8 mouse cellular contexts compared by ENCODE assay signal in genomic region chr15:83563857-83564651, GRCm38 (mm10). TPM values are rescaled to one million over a fixed set of nuclear protein-coding genes. Genes with fewer than 3 reads are reported as not detected.
DNase-seq lines count a peak whose midpoint lies in the region; ATAC-seq lines count a peak whose summit lies in the region.

No protein-coding gene starts in this region.

- 0 out of 2 replicates have a peak, but pooled peaks have one; percentile 20 for ATAC-seq in forebrain, embryonic 15.5 days (replicated peaks)
- ATAC-seq in hindbrain, embryonic 16.5 days, result no peak
- ATAC-seq in liver, embryonic 13.5 days (ENCODE audit: low read depth), result peak; percentile 22; the same call in 1 of the 2 replicates

- peak; percentile 62 for DNase-seq in CD4-positive, CD25-positive, alpha-beta regulatory T cell, adult 2 months (ENCODE audit: low read depth, low spot score)
- peak; percentile 76 for DNase-seq in adrenal gland, postnatal 10 days
- peak; percentile 56 for DNase-seq in liver, embryonic 13.5 days
- DNase-seq in neural tube, embryonic 10.5 days (ENCODE audit: extremely low spot score, low spot score), result peak; percentile 67
- DNase-seq in thymus, postnatal 4 days, result peak; percentile 73
- no peak for DNase-seq in layer of hippocampus, postnatal 36 days

- peak overlapping the region; percentile 45 for H3K9ac ChIP-seq in forebrain, embryonic 15.5 days (replicated peaks)
- H3K9ac ChIP-seq in hindbrain, embryonic 16.5 days (ENCODE audit: low read depth, low read length), result peak overlapping the region; percentile 51
- peak overlapping the region; percentile 88 for H3K9ac ChIP-seq in liver, embryonic 13.5 days

- peaks cover 6% of the 10 kb centered on the region; the same call in 1 of the 2 replicates for H3K27me3 ChIP-seq in forebrain, embryonic 15.5 days
- peaks cover 6% of the 10 kb centered on the region; the same call in 1 of the 2 replicates for H3K27me3 ChIP-seq in hindbrain, embryonic 16.5 days (replicated peaks; ENCODE audit: control insufficient read depth, insufficient read depth, low read length)
- H3K27me3 ChIP-seq in liver, embryonic 13.5 days, result no peaks in the 10 kb centered on the region

- H3K4me2 ChIP-seq in forebrain, embryonic 15.5 days (replicated peaks), result peak overlapping the region; percentile 80
- peak overlapping the region; percentile 72 for H3K4me2 ChIP-seq in hindbrain, embryonic 16.5 days (ENCODE audit: low read length)
- H3K4me2 ChIP-seq in liver, embryonic 13.5 days, result peak overlapping the region; percentile 86

- peaks cover 22% of the 10 kb centered on the region for H3K4me1 ChIP-seq in forebrain, embryonic 15.5 days
- H3K4me1 ChIP-seq in hindbrain, embryonic 16.5 days (ENCODE audit: control insufficient read depth, insufficient read depth, low read depth, low read length), result peaks cover 12% of the 10 kb centered on the region
- H3K4me1 ChIP-seq in liver, embryonic 13.5 days (replicated peaks), result peaks cover 78% of the 10 kb centered on the region

- 2% methylated on average over 27 of the region's 27 CpGs for WGBS in forebrain, embryonic 15.5 days
- WGBS in hindbrain, embryonic 16.5 days, result 3% methylated on average over 27 of the region's 27 CpGs
- 1% methylated on average over 27 of the region's 27 CpGs for WGBS in liver, embryonic 13.5 days (ENCODE audit: insufficient replicate concordance)

- peak overlapping the region; percentile 36 for H3K4me3 ChIP-seq in forebrain, embryonic 15.5 days
- H3K4me3 ChIP-seq in hindbrain, embryonic 16.5 days (ENCODE audit: low read length), result peak overlapping the region; percentile 41
- H3K4me3 ChIP-seq in liver, embryonic 13.5 days (replicated peaks), result peak overlapping the region; percentile 77

- no peaks in the 10 kb centered on the region for H3K36me3 ChIP-seq in forebrain, embryonic 15.5 days
- no peaks in the 10 kb centered on the region for H3K36me3 ChIP-seq in hindbrain, embryonic 16.5 days (ENCODE audit: control insufficient read depth, insufficient read depth, low read length)
- H3K36me3 ChIP-seq in liver, embryonic 13.5 days, result no peaks in the 10 kb centered on the region

- H3K9me3 ChIP-seq in forebrain, embryonic 15.5 days, result no peaks in the 10 kb centered on the region
- H3K9me3 ChIP-seq in hindbrain, embryonic 16.5 days (ENCODE audit: control insufficient read depth, low read length), result no peaks in the 10 kb centered on the region
- H3K9me3 ChIP-seq in liver, embryonic 13.5 days (replicated peaks), result no peaks in the 10 kb centered on the region

- H3K27ac ChIP-seq in forebrain, embryonic 15.5 days (replicated peaks), result no peak overlapping the region
- H3K27ac ChIP-seq in hindbrain, embryonic 16.5 days (ENCODE audit: low read depth, low read length), result no peak overlapping the region
- H3K27ac ChIP-seq in liver, embryonic 13.5 days, result peak overlapping the region; percentile 96

RNA-seq across cellular contexts. Expression of gene Mcat, which starts 0.5 kb away (rescaled TPM):
- total RNA-seq in adrenal gland, postnatal 10 days (2021), result 10 to 100 TPM; 43.1 to 49.3 TPM
- 36.0 and 38.8 TPM in 2 replicates for polyA plus RNA-seq in forebrain, embryonic 15.5 days (2015; fragmentation: Nextera tagmentation; extraction: Ambion mirVana)
- 29.4 and 32.7 TPM in 2 replicates for polyA plus RNA-seq in hindbrain, embryonic 16.5 days (2015; fragmentation: Nextera tagmentation; extraction: Ambion mirVana)
- 18.1 and 21.0 TPM in 2 replicates for polyA plus RNA-seq in liver, embryonic 13.5 days (2015; fragmentation: Nextera tagmentation; extraction: Ambion mirVana)
- 10 to 100 TPM; 24.0 to 25.0 TPM for total RNA-seq in layer of hippocampus, postnatal 36 days (2021)

RNA-seq across cellular contexts. Expression of gene Tspo, which starts 0.7 kb away (rescaled TPM):
- total RNA-seq in adrenal gland, postnatal 10 days (2021), result 100 to 1,000 TPM; 298 to 316 TPM
- 10.5 and 11.2 TPM in 2 replicates for polyA plus RNA-seq in forebrain, embryonic 15.5 days (2015; fragmentation: Nextera tagmentation; extraction: Ambion mirVana)
- 11.5 and 12.7 TPM in 2 replicates for polyA plus RNA-seq in hindbrain, embryonic 16.5 days (2015; fragmentation: Nextera tagmentation; extraction: Ambion mirVana)
- 186 and 227 TPM in 2 replicates for polyA plus RNA-seq in liver, embryonic 13.5 days (2015; fragmentation: Nextera tagmentation; extraction: Ambion mirVana)
- total RNA-seq in layer of hippocampus, postnatal 36 days (2021), result 1 to 10 TPM; 3.9 to 4.4 TPM

RNA-seq across cellular contexts. Expression of gene Ttll12, which starts 30.9 kb away (rescaled TPM):
- total RNA-seq in adrenal gland, postnatal 10 days (2021), result 10 to 100 TPM; 19.0 to 21.1 TPM
- polyA plus RNA-seq in forebrain, embryonic 15.5 days (2015; fragmentation: Nextera tagmentation; extraction: Ambion mirVana), result 45.0 and 47.2 TPM in 2 replicates
- polyA plus RNA-seq in hindbrain, embryonic 16.5 days (2015; fragmentation: Nextera tagmentation; extraction: Ambion mirVana), result 42.6 and 49.6 TPM in 2 replicates
- 47.2 and 53.2 TPM in 2 replicates for polyA plus RNA-seq in liver, embryonic 13.5 days (2015; fragmentation: Nextera tagmentation; extraction: Ambion mirVana)
- 10 to 100 TPM; 11.6 to 12.8 TPM for total RNA-seq in layer of hippocampus, postnatal 36 days (2021)

RNA-seq across cellular contexts. Expression of gene Bik, which starts 37.4 kb away (rescaled TPM):
- total RNA-seq in adrenal gland, postnatal 10 days (2021), result 10 to 100 TPM; 10.4 to 12.1 TPM
- 0.60 and 1.2 TPM in 2 replicates for polyA plus RNA-seq in forebrain, embryonic 15.5 days (2015; fragmentation: Nextera tagmentation; extraction: Ambion mirVana)
- polyA plus RNA-seq in hindbrain, embryonic 16.5 days (2015; fragmentation: Nextera tagmentation; extraction: Ambion mirVana), result 0.29 and 0.65 TPM in 2 replicates
- 1.1 and 1.5 TPM in 2 replicates for polyA plus RNA-seq in liver, embryonic 13.5 days (2015; fragmentation: Nextera tagmentation; extraction: Ambion mirVana)
- under 1 TPM in 1 of 2 experiments, not detected in 1; 0.37 TPM for total RNA-seq in layer of hippocampus, postnatal 36 days (2021)

RNA-seq across cellular contexts. Expression of gene Ttll1, which starts 53.4 kb away (rescaled TPM):
- 1 to 10 TPM; 7.0 to 9.5 TPM for total RNA-seq in adrenal gland, postnatal 10 days (2021)
- polyA plus RNA-seq in forebrain, embryonic 15.5 days (2015; fragmentation: Nextera tagmentation; extraction: Ambion mirVana), result 101 and 103 TPM in 2 replicates
- polyA plus RNA-seq in hindbrain, embryonic 16.5 days (2015; fragmentation: Nextera tagmentation; extraction: Ambion mirVana), result 119 and 127 TPM in 2 replicates
- polyA plus RNA-seq in liver, embryonic 13.5 days (2015; fragmentation: Nextera tagmentation; extraction: Ambion mirVana), result 7.2 and 7.4 TPM in 2 replicates
- total RNA-seq in layer of hippocampus, postnatal 36 days (2021), result 10 to 100 TPM; 33.8 to 38.1 TPM

Comparison
In these comparisons a context has a peak if more than half of its experiments do, and no peak if none do; other contexts are left out.
1. DNase-seq: peak in CD4-positive, CD25-positive, alpha-beta regulatory T cell, adult 2 months (single experiment), adrenal gland, postnatal 10 days (single experiment), liver, embryonic 13.5 days (single experiment), neural tube, embryonic 10.5 days (single experiment) and thymus, postnatal 4 days (single experiment); none in layer of hippocampus, postnatal 36 days (0 of 2).
2. RNA of gene Tspo, which starts 0.7 kb away (polyA plus RNA-seq): 186 to 227 TPM in liver, embryonic 13.5 days; 11.5 to 12.7 TPM in hindbrain, embryonic 16.5 days and 10.5 to 11.2 TPM in forebrain, embryonic 15.5 days; every median in the first group is over 10 times any median in the second.
3. Peak in every context shown above with its lines, with median percentiles within 50 percentile points of each other: H3K4me2 ChIP-seq, H3K4me3 ChIP-seq and H3K9ac ChIP-seq.